Mouse (Mus musculus): ENCODE data around the gene Rasgef1b. TPM values are rescaled to one million over a fixed set of nuclear protein-coding genes. Genes with fewer than 3 reads are reported as not detected.

Gene Rasgef1b
- polyA plus RNA-seq, 1 experiment from 2014 or later, result 33.9 TPM

DNA sequence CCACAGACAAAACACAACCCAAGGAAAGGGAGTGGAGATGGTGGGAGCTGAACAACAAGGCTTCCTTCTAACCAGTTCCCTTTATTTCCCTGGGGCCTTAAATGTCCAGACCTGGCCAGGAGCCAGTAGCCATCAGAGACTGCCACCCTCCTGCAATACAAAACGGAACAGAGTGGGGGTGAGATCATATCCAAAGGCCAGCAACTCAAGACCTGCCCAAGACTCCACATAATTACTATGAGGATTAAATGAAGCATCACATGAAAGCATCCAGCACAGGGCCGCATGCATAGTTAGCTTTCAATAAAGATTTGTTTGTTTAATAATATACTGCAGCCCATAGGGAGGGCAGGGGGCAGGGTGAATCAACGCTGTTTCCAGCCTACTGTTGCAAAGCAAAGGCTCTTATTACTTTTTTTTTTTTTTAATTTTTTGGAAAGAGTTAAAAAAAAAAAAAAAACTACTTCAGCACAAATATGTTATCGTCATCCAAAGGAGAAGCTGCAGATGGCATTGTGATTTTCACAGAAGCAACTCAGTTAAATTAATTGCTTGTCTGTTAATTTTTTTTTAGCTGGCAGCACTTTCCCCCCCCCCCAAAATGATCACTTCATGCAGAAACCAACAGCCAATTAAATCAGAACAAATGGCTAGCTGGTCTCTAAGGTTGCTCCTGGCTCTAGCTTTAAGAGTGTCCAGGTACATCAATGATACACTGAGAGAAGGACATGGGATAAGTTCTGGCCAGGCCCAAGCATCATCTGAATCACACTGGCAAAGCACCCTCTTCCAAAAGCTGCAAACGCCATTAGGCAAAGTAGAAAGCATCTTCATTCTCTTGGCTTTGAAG lies 241.6 kb downstream of the Rasgef1b start:
- peak; percentile 21 for DNase-seq (ENCODE audit: low spot score)
- TF ChIP-seq CTCF (IDR thresholded peaks at IDR 0.05) (no peak), EP300 (IDR thresholded peaks at IDR 0.05) (no peak)
- ATAC-seq, result no peak
- H3K9me3 ChIP-seq (ENCODE audit: low read length), result no peaks in the 10 kb centered on the region
- 0 out of 2 replicates have a peak, but pooled peaks cover 5% of the 10 kb centered on the region for H3K4me1 ChIP-seq (ENCODE audit: insufficient read depth, low read depth, low read length)
- H3K27me3 ChIP-seq (replicated peaks; ENCODE audit: insufficient read depth, low read length), result no peaks in the 10 kb centered on the region
- H3K27ac ChIP-seq (ENCODE audit: low read length), result no peak overlapping the region
- no peaks in the 10 kb centered on the region for H3K36me3 ChIP-seq (ENCODE audit: insufficient read depth, low read length)
- no peak overlapping the region for H3K4me2 ChIP-seq (replicated peaks; ENCODE audit: low read depth, low read length)
- no peak overlapping the region for H3K9ac ChIP-seq (replicated peaks; ENCODE audit: low read depth)
- no peak overlapping the region for H3K4me3 ChIP-seq (ENCODE audit: low read depth, low read length)
- 51% methylated on average over 5 of the region's 5 CpGs for WGBS

DNA sequence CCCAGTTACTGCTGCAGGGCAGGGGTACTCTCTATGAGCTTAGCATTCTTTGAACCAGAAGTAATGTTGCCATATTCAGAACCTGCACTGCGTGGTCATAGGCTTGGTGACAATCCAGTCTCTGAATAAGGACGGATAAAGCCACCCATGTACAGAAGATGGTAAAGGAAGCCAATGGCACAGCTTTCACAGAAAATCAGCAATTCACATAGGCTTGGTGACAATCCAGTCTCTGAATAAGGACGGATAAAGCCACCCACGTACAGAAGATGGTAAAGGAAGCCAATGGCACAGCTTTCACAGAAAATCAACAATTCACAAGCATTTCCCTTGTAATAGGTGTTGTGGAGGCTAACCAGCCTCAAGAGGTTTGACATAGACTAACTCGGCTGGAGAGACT lies 245.7 kb downstream of the Rasgef1b start:
- H3K4me3 ChIP-seq (ENCODE audit: low read depth, low read length), result no peak overlapping the region
- H3K36me3 ChIP-seq (ENCODE audit: insufficient read depth, low read length), result no peaks in the 10 kb centered on the region
- H3K9ac ChIP-seq (replicated peaks; ENCODE audit: low read depth), result no peak overlapping the region
- no peaks in the 10 kb centered on the region for H3K9me3 ChIP-seq (ENCODE audit: low read length)
- WGBS, result 88% methylated on average over 5 of the region's 5 CpGs
- no peak overlapping the region for H3K27ac ChIP-seq (ENCODE audit: low read length)
- H3K4me1 ChIP-seq (ENCODE audit: insufficient read depth, low read depth, low read length), result peaks cover 13% of the 10 kb centered on the region; the same call in 1 of the 2 replicates
- no peak for DNase-seq (ENCODE audit: low spot score)
- no peak for TF ChIP-seq EP300 (IDR thresholded peaks at IDR 0.05)
- H3K27me3 ChIP-seq (replicated peaks; ENCODE audit: insufficient read depth, low read length), result no peaks in the 10 kb centered on the region
- no peak overlapping the region for H3K4me2 ChIP-seq (replicated peaks; ENCODE audit: low read depth, low read length)
- ATAC-seq, result no peak

DNA sequence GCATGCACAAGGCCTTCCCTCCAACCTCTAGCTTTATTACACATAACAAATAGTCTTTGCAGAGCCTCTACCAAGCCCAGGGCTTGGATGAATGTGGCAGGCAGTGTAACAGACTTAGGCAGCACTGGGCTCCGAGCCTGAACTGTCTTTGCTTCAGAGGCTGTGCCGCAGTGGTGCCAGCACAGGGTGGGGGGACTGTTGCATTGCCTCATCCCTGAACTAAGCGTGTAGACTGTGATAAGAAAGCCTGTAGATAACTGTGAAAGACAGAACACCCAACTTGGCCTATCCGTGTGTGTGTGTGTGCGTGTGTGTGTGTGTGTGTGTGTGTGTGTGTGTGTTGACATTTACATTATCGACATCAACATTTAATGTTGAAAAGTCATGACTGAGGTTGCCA lies 246.3 kb downstream of the Rasgef1b start:
- ATAC-seq, result no peak
- no peak overlapping the region for H3K27ac ChIP-seq (ENCODE audit: low read length)
- 92% methylated on average over 6 of the region's 6 CpGs for WGBS
- no peaks in the 10 kb centered on the region for H3K9me3 ChIP-seq (ENCODE audit: low read length)
- H3K4me3 ChIP-seq (ENCODE audit: low read depth, low read length), result no peak overlapping the region
- TF ChIP-seq EP300 (IDR thresholded peaks at IDR 0.05) (no peak), CTCF (IDR thresholded peaks at IDR 0.05) (no peak)
- no peak overlapping the region for H3K9ac ChIP-seq (replicated peaks; ENCODE audit: low read depth)
- no peak overlapping the region for H3K4me2 ChIP-seq (replicated peaks; ENCODE audit: low read depth, low read length)
- no peaks in the 10 kb centered on the region for H3K27me3 ChIP-seq (replicated peaks; ENCODE audit: insufficient read depth, low read length)
- H3K36me3 ChIP-seq (ENCODE audit: insufficient read depth, low read length), result no peaks in the 10 kb centered on the region
- DNase-seq (ENCODE audit: low spot score), result no peak
- peaks cover 13% of the 10 kb centered on the region; the same call in 1 of the 2 replicates for H3K4me1 ChIP-seq (ENCODE audit: insufficient read depth, low read depth, low read length)

DNA sequence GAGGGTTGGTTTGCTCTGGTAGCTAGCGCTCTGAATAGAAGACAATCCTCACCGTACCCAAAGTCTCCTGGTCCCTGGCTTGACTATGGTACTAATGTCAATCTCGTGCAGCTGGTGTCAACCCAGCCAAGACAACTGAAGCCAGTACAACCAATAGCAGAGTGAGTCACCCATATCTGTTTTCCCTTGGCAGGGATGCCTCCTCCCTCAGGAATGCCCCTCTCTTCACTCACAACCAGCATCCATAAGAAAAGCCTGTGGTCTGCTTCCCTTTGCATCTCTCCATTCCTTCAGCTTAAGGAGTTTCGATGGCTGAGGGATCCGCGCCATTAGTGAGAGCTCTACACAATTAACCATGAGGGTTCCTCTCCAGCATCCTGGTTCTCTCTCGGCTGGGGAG lies 246.8 kb downstream of the Rasgef1b start:
- ATAC-seq (no peak), DNase-seq (ENCODE audit: low spot score) (no peak)
- H3K4me2 ChIP-seq (replicated peaks; ENCODE audit: low read depth, low read length), result no peak overlapping the region
- H3K4me3 ChIP-seq (ENCODE audit: low read depth, low read length), result no peak overlapping the region
- no peaks in the 10 kb centered on the region for H3K27me3 ChIP-seq (replicated peaks; ENCODE audit: insufficient read depth, low read length)
- TF ChIP-seq CTCF (IDR thresholded peaks at IDR 0.05) (no peak), EP300 (IDR thresholded peaks at IDR 0.05) (no peak)
- no peak overlapping the region for H3K9ac ChIP-seq (replicated peaks; ENCODE audit: low read depth)
- H3K4me1 ChIP-seq (ENCODE audit: insufficient read depth, low read depth, low read length), result peaks cover 11% of the 10 kb centered on the region; the same call in 1 of the 2 replicates
- H3K36me3 ChIP-seq (ENCODE audit: insufficient read depth, low read length), result no peaks in the 10 kb centered on the region
- WGBS, result 90% methylated on average over 7 of the region's 7 CpGs
- H3K9me3 ChIP-seq (ENCODE audit: low read length), result no peaks in the 10 kb centered on the region
- H3K27ac ChIP-seq (ENCODE audit: low read length), result no peak overlapping the region

DNA sequence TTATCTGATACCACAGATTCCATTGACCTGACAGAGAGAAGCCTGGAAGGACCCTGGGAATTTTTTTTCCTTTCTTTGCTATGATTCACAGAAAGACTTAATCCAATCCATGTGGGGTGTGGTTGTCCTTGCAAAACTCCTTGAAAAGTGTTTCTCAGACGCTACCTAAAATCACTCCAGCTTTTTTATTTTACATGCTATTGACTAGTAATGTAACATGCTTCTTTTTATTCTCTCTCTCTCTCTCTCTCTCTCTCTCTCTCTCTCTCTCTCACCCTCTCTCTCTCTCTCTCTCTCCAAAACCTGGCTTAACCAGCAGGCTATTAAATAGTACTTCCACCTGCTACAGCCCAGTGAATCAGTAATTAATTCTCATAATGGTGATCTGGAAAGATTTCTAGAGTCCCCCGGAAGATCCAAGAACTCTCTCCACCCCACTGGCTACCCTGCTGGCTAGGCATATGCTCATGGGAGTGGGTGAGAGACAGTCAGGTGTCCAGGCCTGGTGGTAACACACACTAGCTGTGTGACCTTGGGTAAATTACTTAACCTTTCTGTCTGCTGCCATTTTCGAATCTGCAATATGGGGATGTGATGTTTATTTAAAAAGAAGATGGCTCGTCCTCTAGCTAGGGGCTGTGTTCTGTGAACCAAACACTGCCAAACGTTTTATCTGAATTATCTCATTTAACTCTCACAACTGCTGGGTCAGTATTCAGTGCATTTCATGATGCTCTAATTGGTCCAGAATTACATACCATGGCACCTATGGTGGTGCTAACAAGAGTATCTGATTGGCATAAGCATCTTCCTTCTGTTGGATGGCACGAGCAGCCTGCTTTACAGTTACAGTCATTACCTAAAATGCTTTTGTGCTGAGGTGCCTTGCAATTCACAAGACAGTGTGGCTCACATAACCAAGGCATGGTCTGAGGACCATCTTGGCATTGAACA lies 248.5 kb downstream of the Rasgef1b start:
- Histone ChIP-seq H3K27ac (ENCODE audit: low read length) (no peak overlapping the region), H3K27me3 (replicated peaks; ENCODE audit: insufficient read depth, low read length) (no peaks in the 10 kb centered on the region), H3K36me3 (ENCODE audit: insufficient read depth, low read length) (no peaks in the 10 kb centered on the region), H3K9me3 (ENCODE audit: low read length) (no peaks in the 10 kb centered on the region), H3K4me1 (ENCODE audit: insufficient read depth, low read depth, low read length) (peaks cover 10% of the 10 kb centered on the region; the same call in 1 of the 2 replicates), H3K4me3 (ENCODE audit: low read depth, low read length) (no peak overlapping the region), H3K4me2 (replicated peaks; ENCODE audit: low read depth, low read length) (no peak overlapping the region), H3K9ac (replicated peaks; ENCODE audit: low read depth) (0 out of 2 replicates have a peak overlapping the region, but pooled peaks have one; percentile 24)
- DNase-seq (ENCODE audit: low spot score) (no peak), ATAC-seq (no peak; the same call in 1 of the 2 replicates)
- TF ChIP-seq CTCF (IDR thresholded peaks at IDR 0.05), result no peak
- peak; percentile 41; the same call in 1 of the 2 replicates for TF ChIP-seq EP300 (IDR thresholded peaks at IDR 0.05)
- WGBS, result 66% methylated on average over 6 of the region's 6 CpGs

All from lung, postnatal 0 days (tissue).